Mouse (Mus musculus) kidney, postnatal 14 days (tissue): ENCODE data around the gene Tmem94.

Experiments
- DNase-seq: peaks from one replicate; pipeline ENCODE4 v3.0.0; 2022; ENCODE audit warnings: mixed read lengths

Tmem94 gene

DNA sequence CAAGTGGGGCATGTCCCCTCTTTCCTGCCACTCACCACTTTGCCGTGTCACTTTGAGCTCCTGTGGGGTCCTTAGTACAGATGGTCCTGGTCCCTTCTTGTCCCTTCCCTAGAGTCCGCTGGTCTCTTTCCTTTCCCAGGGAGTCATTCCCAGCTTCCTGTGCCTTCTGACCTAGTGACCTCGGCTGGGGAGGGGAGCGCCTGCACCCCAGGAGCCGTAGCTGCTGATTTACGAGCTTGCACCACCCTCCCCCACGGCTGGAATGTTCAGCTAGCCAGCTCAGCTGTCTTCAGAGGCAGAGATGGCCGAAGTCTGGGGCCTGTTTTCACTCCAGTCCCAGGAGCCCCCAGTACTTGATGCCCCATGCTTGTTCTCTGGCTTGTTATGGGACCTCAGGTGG lies 67.3 kb downstream of the Tmem94 start:
- DNase-seq: peak; percentile 95

DNA sequence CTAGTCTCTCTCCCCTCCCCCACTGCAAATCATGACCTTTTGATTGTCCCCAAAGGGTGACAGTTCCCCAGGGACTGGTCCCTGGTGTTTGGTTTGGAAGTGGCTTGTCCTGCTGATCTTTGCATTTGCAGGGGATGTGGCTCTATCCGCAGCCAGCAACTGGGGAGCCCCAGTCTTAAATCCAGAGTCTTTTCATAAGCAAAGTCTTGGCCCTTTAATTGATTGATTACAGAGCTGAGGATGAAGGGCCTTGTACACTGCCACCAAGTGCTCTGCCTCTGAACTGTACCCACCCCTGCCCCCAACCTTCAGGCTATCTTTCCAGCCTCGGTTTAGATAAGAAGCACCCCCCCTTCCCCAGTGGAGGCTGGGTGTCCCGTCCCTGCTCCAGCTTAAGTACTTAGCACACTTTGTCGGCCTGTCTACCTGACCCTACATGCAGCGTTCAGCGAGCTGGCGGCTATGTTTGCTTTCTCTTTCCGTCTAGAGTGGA lies 67.8 kb downstream of the Tmem94 start:
- peak; percentile 77 for DNase-seq

DNA sequence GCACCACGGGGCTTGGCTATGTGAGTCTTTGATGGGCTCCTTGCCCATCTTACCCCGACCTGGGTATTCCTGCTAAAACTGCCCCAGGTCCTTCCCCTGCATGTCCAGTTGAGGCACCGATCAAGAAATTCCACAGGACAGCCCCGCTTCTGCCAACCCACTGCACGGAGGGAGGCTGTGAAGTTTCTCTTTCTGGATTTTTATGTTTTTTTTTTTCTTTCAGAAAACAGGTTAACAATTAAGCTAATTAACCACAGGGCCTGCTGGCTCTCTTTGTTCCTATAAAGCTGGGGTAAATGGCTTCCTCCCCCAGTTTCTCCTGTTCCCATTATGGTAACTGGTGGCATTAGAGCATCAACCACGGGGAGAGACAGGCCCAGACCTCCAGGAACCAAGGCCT lies 68.8 kb downstream of the Tmem94 start:
- peak; percentile 62 for DNase-seq

DNA sequence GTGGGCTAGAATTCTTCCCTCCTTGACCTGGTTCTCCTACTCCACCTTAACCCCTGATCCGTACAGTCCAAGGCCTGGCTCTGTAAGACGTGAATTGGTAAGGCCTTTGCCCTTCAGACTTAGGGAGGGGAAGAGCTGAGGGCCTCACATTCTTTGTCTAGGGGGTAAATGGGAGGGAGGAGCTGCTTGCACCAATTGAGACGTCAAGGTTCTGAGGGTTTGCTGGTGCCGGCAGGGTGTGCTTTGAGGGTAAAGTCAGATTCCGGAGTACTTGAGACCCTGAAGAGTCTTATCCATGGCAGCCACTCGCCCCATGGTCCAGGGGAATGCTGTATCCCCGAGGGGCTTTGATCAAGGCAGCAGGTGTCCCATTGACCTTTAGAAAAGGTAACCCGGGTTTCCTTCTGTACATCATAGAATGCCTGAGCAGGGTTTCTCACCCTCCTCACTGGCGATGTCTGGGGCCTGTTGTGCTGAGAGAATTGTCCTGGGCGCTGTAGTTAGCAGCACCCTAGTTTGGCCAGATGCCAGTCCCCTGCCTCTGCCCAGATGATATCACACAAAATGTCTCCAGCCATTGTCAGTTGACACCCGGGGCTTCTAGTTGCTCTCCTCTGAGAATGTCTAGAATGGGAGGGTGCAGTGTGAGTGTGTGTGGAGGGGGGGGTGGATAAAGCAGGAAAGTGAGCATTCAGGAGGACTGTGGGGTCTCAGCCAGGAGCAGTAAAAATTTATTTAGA lies 71.6 kb downstream of the Tmem94 start:
- DNase-seq: peak; percentile 68

DNA sequence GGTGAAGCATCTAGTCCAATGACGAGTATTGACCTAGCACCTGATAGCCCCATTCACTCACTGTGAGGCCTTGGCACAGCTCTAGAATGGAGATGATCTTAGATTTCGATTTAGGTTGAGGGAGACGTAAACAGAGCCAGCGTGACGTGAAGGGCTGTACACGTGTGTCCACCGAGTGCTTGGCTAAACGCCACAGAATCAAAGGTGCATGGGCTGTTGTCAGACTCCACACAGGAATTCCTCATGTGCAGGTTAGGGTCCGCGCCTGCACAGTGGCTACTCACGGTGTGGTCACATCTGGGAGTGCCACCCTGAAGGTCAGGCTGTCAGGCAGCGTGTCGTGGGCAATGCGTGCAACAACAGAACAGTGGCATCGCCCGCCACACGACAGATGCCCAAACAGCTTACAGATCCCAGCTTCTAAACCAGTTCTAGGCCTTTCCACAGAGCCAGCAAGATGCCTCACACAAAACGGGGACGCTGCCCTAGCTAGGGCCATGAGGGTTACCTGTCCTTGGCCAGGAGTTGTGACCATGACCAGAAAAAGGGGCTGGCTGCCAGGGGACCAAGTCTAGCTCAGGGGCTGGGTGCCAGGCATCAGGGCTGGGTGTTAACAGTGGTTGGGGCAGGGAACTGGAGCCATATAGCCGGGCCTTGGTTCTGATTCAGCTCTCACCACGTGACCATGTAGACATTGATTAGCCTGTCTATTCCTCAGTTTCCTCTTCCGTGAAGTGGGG lies 72.5 kb downstream of the Tmem94 start:
- no peak for DNase-seq

DNA sequence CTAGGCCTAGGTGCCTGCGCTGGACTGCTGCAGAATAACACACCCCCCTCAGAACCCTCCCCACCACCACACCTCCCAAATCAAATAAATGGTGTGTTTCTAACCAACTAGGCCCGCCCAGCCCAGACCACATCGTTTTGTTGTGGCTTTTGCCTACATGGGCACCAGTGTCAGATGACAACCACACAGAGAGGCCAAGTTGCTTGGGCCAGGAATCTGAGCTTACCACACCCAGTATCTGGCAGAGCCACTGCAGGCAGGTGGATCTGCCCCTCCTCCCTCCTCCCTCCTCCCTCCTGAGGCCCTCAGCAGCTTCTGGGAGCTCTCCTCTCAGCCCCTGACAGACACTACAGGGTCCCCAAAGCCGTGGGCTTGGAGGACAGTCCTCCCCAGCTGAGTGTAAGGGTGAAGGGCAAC lies 73.7 kb downstream of the Tmem94 start:
- peak; percentile 55 for DNase-seq

DNA sequence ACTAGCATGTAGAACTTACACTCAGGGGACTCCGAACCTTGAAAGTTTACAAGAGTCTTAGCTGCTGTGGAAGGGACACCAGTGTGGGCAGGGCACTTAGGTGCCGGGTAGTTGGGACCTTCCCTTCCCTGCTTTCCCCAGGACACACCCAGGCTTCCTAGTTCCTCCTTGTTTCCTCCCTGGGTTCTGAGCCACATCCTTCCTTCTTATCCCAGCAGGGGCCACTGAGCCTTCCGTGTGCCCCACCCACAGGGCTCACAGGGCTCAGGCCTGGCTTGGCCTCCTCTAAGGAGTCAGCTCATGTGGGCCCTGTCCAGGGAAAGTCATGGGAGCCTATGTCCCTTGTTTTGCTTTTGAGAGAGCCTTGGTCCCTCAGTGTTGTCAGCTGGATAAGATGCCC lies 74.5 kb downstream of the Tmem94 start:
- DNase-seq: no peak

DNA sequence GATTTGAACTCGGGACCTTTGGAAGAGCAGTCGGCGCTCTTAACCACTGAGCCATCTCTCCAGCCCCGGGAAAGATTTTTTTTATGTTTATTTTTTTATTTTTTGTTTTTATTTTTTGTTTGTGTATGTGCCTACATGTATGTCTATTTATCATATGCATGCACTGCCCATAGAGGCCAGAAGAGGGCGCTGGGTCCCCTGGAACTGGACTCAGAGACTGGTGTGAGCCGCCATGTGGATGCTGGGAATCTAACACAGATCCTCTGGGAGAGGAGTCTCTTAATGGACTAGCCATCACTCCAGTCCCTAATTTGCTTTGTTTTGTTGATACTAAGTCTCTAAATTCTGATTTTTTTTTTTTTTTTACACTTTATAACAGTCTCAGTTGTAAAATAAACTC lies 75.8 kb downstream of the Tmem94 start:
- DNase-seq: no peak

DNA sequence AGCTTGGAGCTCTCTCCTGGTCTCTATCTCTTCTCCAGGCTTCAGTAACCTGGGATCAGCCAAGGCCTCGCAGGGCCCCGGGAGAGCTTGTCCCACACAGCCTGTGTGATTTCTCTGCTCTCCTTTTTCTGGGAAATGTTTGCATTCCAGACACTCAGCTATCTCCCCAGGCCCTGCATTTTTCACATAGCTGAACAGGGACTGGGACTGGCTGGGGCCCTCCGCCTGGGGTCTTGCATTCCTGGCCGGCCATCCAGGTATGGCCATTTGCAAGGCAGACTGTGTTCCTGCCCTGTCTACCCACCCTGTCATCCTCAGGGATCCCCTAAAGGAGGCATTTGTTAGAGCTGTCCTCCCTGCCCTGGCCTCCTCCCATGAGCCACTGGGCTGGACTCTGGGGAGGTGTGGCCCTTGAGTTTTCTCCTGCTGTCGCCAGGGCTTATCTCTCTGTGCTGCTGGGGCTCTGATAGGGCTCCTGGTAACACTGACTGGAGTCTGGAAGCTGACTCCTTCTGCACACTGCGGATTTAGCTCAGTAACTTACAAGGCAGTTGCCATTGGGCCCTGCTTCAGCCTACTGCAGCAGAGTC lies 76.8 kb downstream of the Tmem94 start:
- DNase-seq: peak; percentile 65

DNA sequence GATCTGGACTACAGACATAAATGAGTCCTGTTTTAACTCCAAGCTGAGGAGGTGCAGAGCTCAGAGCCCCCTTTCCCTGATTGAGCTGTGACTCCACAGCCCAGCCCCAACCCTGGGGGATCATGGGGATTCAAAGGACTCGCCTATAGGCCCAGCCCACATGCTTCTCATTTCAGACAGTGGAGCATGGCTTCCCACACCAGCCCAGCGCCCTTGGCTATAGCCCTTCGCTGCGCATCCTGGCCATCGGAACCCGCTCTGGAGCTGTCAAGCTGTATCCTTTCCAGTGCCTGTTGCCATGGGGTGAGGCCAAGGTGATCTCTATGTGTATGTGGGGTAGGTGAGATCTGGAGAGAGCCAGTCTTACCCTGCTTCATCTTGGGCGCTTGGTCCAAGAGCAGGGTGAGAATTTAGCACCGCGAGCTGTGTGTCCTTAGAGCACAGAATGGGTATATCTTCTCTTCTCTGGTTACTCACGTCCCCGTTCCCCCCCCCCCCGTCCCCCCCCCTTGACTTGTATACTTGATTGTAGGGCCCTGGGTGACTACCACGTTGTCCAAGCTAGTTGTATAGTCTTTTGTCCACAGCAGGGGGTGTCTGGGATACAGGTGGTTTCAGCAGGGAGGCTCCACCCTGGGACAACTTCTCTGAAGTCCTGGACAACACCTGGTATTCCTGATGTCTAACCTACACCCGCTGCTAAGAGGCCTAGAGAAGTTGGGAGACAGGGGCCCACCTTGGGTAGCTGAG lies 78.1 kb downstream of the Tmem94 start:
- no peak for DNase-seq

DNA sequence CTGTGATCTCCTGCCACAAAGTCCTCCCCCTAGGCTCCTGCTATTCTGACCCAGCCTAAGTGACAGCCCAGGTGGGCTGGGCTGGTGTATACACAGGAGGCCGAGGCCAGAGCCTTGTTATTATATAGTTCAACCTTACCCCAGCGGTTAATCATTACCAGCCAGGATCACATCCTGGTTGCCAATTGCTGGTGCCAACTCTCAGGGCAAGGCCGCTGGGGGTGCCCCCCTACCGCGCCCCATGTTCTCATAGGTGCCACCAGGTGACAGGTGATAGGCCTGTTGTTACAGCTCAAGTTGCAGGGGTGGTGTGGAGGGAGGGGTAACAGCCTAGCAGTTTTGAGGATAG lies 78.6 kb downstream of the Tmem94 start:
- peak; percentile 93 for DNase-seq

DNA sequence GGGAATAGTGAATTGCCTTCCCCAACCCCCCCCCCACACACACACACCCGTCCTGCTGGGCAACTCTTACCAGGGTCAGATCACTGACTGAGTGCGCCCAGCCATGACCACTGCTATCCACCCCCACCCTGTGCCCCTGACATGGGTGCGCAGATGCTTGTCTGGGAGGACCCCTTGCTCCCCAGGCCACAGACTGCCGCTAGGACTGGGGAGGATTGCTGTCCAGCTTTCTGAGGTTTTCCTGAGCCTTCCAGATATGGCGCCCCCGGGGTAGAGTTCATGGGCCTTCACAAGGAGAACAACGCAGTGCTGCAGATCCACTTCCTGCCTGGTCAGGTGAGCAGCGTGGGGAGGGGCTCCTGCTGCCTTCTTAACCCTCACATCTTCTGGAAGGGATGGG lies 79.0 kb downstream of the Tmem94 start:
- peak; percentile 70 for DNase-seq

DNA sequence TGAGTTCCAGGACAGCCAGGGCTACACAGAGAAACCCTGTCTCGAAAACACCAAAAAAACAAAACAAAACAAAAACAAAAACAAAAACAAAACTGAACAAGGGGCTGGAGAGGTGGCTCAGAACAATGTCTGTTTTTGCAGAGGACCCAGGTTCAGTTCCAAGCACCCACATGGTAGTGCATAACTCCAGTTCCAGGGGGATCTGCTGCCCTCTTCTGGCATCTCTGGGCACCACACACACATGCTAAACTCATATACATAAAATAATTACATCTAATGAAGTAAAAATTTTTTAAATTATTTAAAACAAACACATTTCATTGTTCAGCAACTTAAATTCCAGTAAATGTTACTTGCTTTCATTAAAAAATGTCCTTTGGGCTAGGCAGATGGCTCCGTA lies 80.6 kb downstream of the Tmem94 start:
- no peak for DNase-seq
